Mouse (Mus musculus): ENCODE data around the gene Hcn2. TPM values are rescaled to one million over a fixed set of nuclear protein-coding genes. Genes with fewer than 3 reads are reported as not detected.

Hcn2 gene
- polyA plus RNA-seq, 2 experiments = 0.09 TPM; not detected in 1

DNA sequence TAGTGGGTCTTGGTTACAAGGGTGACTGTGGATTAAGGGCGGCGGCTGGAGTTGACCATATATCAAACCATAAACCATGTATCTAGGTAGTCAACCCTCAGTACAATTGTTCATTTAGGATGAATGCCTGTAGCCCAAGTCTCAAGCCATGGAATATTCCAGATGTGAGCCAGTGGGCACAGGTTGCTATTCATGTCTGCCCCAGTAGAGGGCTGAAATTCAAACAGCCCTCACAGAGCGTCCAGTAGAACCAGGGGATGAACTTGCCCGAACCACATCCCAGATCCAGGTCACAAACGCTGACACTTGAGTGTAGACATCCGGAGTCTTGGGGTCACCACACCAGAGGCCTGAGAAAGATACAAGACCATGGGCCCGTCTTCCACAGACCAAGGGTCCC lies 66.6 kb downstream of the Hcn2 start:
- H3K4me1 ChIP-seq (replicated peaks; ENCODE audit: control insufficient read depth in 2 of 2, insufficient read depth in 2 of 2, low read length in 1 of 2) = peaks cover 7 to 11% of the 10 kb centered on the region in 2 experiments
- no peak overlapping the region for H3K27ac ChIP-seq
- no peak for ATAC-seq (ENCODE audit: insufficient read depth)
- no peak overlapping the region for H3K4me2 ChIP-seq (ENCODE audit: low read depth)
- TF ChIP-seq CTCF (IDR thresholded peaks at IDR 0.05; ENCODE audit: low read depth) = peak; percentile 40
- TF ChIP-seq EP300 (IDR thresholded peaks at IDR 0.05; ENCODE audit: low read depth) = no peak
- H3K27me3 ChIP-seq (ENCODE audit: control insufficient read depth, insufficient read depth, low read length) = peaks cover 23% of the 10 kb centered on the region
- no peaks in the 10 kb centered on the region for H3K36me3 ChIP-seq (replicated peaks; ENCODE audit: control insufficient read depth, insufficient read depth, low read depth)
- H3K4me3 ChIP-seq (ENCODE audit: insufficient read depth in 1 of 2, low read depth in 2 of 2, low read length in 2 of 2) = no peak overlapping the region
- no peak overlapping the region for H3K9ac ChIP-seq (replicated peaks)
- no peaks in the 10 kb centered on the region for H3K9me3 ChIP-seq (ENCODE audit: control insufficient read depth, low read length)
- DNase-seq (ENCODE audit: low read depth in 3 of 3, low spot score in 3 of 3) = no peak
- 57% methylated on average over 7 of the region's 7 CpGs for WGBS (ENCODE audit: insufficient replicate concordance)

DNA sequence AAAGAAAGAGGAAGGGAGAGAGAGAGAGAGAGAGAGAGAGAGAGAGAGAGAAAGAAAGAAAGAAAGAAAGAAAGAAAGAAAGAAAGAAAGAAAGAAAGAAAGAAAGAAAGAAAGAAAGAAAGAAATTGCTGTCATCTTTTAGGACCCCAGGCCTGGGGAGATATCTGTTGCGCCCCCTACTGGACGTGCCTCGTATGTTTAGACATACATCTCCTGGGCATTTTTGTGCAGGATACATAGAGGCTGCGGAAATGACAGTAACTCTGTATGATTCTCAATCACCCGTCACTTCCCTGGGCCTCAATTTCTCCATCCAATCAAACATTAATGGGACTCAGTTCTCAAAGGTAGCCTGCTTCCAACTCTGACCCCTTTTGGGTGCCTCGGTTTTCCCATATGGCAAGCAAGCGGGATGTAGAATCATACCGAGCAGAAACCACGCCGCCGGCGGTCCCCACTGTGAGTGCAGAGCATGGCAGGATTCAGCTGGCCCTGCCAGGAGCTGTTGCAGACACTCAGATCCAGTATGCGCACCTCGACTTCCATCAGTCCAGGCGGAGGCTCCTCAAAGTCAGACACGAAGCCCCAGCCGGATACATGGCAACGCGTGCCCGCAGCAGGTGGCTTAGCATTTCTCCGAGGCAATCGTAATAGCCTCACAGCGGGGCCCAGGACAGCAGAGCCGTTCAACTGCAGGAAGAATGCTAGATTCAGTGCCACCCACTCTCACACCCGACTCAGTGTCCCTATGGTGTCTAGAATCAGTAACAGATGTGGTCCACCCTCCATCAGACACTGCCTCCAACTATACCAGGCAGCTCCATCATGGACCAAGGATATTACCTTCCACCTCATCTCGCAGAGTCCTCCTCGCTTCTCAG lies 67.7 kb downstream of the Hcn2 start:
- peak in 1 of 3 experiments; percentile 44 for DNase-seq (ENCODE audit: low read depth in 3 of 3, low spot score in 3 of 3)
- WGBS (ENCODE audit: insufficient replicate concordance) = 44% methylated on average over 27 of the region's 27 CpGs
- no peaks in the 10 kb centered on the region for H3K36me3 ChIP-seq (replicated peaks; ENCODE audit: control insufficient read depth, insufficient read depth, low read depth)
- peaks cover 12% of the 10 kb centered on the region for H3K27me3 ChIP-seq (ENCODE audit: control insufficient read depth, insufficient read depth, low read length)
- ATAC-seq (ENCODE audit: insufficient read depth) = no peak
- H3K9ac ChIP-seq (replicated peaks) = no peak overlapping the region
- H3K4me1 ChIP-seq (replicated peaks; ENCODE audit: control insufficient read depth in 2 of 2, insufficient read depth in 2 of 2, low read length in 1 of 2) = peaks cover 7 to 11% of the 10 kb centered on the region in 2 experiments
- TF ChIP-seq EP300 (IDR thresholded peaks at IDR 0.05; ENCODE audit: low read depth) (no peak), CTCF (IDR thresholded peaks at IDR 0.05; ENCODE audit: low read depth) (peak; percentile 67)
- no peak overlapping the region for H3K4me3 ChIP-seq (ENCODE audit: insufficient read depth in 1 of 2, low read depth in 2 of 2, low read length in 2 of 2)
- no peak overlapping the region for H3K27ac ChIP-seq
- no peaks in the 10 kb centered on the region for H3K9me3 ChIP-seq (ENCODE audit: control insufficient read depth, low read length)
- H3K4me2 ChIP-seq (ENCODE audit: low read depth) = no peak overlapping the region

Other genes starting within 250 kb of the Hcn2 start
- gene Vmn2r83, start 247.9 kb upstream of the Hcn2 start, polyA plus RNA-seq (2012; rRNA removed) = not detected in 2 replicates
- gene Vmn2r83, start 247.9 kb upstream of the Hcn2 start, polyA plus RNA-seq (2014; fragmentation: Nextera tagmentation; extraction: Ambion mirVana) = not detected in 2 replicates
- gene Plpp2, start 182.8 kb upstream of the Hcn2 start, polyA plus RNA-seq (2012; rRNA removed) = 10.0 and 11.3 TPM in 2 replicates
- 19.0 and 20.7 TPM in 2 replicates for gene Plpp2, start 182.8 kb upstream of the Hcn2 start, polyA plus RNA-seq (2014; fragmentation: Nextera tagmentation; extraction: Ambion mirVana)
- 16.4 and 19.6 TPM in 2 replicates for gene Mier2, start 161.4 kb upstream of the Hcn2 start, polyA plus RNA-seq (2012; rRNA removed)
- 5.2 and 7.6 TPM in 2 replicates for gene Mier2, start 161.4 kb upstream of the Hcn2 start, polyA plus RNA-seq (2014; fragmentation: Nextera tagmentation; extraction: Ambion mirVana)
- gene Theg, start 129.3 kb upstream of the Hcn2 start, polyA plus RNA-seq (2012; rRNA removed) = not detected in 2 replicates
- not detected in 2 replicates for gene Theg, start 129.3 kb upstream of the Hcn2 start, polyA plus RNA-seq (2014; fragmentation: Nextera tagmentation; extraction: Ambion mirVana)
- gene C2cd4c, start 102.6 kb upstream of the Hcn2 start, polyA plus RNA-seq (2012; rRNA removed) = 0.01 and 0.03 TPM in 2 replicates
- gene C2cd4c, start 102.6 kb upstream of the Hcn2 start, polyA plus RNA-seq (2014; fragmentation: Nextera tagmentation; extraction: Ambion mirVana) = not detected in 2 replicates
- gene Shc2, start 78.7 kb upstream of the Hcn2 start, polyA plus RNA-seq (2012; rRNA removed) = 0.17 TPM in 2 replicates
- 0.05 TPM in 1 of 2 replicates, not detected in the other for gene Shc2, start 78.7 kb upstream of the Hcn2 start, polyA plus RNA-seq (2014; fragmentation: Nextera tagmentation; extraction: Ambion mirVana)
- not detected in 2 replicates for gene Odf3l2, start 70.9 kb upstream of the Hcn2 start, polyA plus RNA-seq (2012; rRNA removed)
- gene Odf3l2, start 70.9 kb upstream of the Hcn2 start, polyA plus RNA-seq (2014; fragmentation: Nextera tagmentation; extraction: Ambion mirVana) = not detected in 2 replicates
- gene Madcam1, start 52.1 kb upstream of the Hcn2 start, polyA plus RNA-seq (2012; rRNA removed) = 0.05 and 0.10 TPM in 2 replicates
- 0.20 and 0.45 TPM in 2 replicates for gene Madcam1, start 52.1 kb upstream of the Hcn2 start, polyA plus RNA-seq (2014; fragmentation: Nextera tagmentation; extraction: Ambion mirVana)
- gene Tpgs1, start 47.3 kb upstream of the Hcn2 start, polyA plus RNA-seq (2012; rRNA removed) = 14.3 and 18.7 TPM in 2 replicates
- 24.5 and 25.7 TPM in 2 replicates for gene Tpgs1, start 47.3 kb upstream of the Hcn2 start, polyA plus RNA-seq (2014; fragmentation: Nextera tagmentation; extraction: Ambion mirVana)
- 106 and 127 TPM in 2 replicates for gene Cdc34, start 34.4 kb upstream of the Hcn2 start, polyA plus RNA-seq (2012; rRNA removed)
- 115 and 124 TPM in 2 replicates for gene Cdc34, start 34.4 kb upstream of the Hcn2 start, polyA plus RNA-seq (2014; fragmentation: Nextera tagmentation; extraction: Ambion mirVana)
- gene Gzmm, start 27.6 kb upstream of the Hcn2 start, polyA plus RNA-seq (2012; rRNA removed) = 0.13 TPM in 2 replicates
- not detected in 2 replicates for gene Gzmm, start 27.6 kb upstream of the Hcn2 start, polyA plus RNA-seq (2014; fragmentation: Nextera tagmentation; extraction: Ambion mirVana)
- 469 and 579 TPM in 2 replicates for gene Bsg, start 12.1 kb upstream of the Hcn2 start, polyA plus RNA-seq (2012; rRNA removed)
- 809 and 828 TPM in 2 replicates for gene Bsg, start 12.1 kb upstream of the Hcn2 start, polyA plus RNA-seq (2014; fragmentation: Nextera tagmentation; extraction: Ambion mirVana)
- gene Polrmt, start 29.9 kb downstream of the Hcn2 start, polyA plus RNA-seq (2012; rRNA removed) = 17.4 and 17.9 TPM in 2 replicates
- gene Polrmt, start 29.9 kb downstream of the Hcn2 start, polyA plus RNA-seq (2014; fragmentation: Nextera tagmentation; extraction: Ambion mirVana) = 10.1 and 13.3 TPM in 2 replicates
- not detected in 2 replicates for gene Fgf22, start 38.4 kb downstream of the Hcn2 start, polyA plus RNA-seq (2012; rRNA removed)
- not detected in 2 replicates for gene Fgf22, start 38.4 kb downstream of the Hcn2 start, polyA plus RNA-seq (2014; fragmentation: Nextera tagmentation; extraction: Ambion mirVana)
- gene Rnf126, start 50.3 kb downstream of the Hcn2 start, polyA plus RNA-seq (2012; rRNA removed) = 46.4 and 51.3 TPM in 2 replicates
- gene Rnf126, start 50.3 kb downstream of the Hcn2 start, polyA plus RNA-seq (2014; fragmentation: Nextera tagmentation; extraction: Ambion mirVana) = 27.7 and 33.7 TPM in 2 replicates
- 0.54 and 0.56 TPM in 2 replicates for gene Fstl3, start 60.6 kb downstream of the Hcn2 start, polyA plus RNA-seq (2012; rRNA removed)
- gene Fstl3, start 60.6 kb downstream of the Hcn2 start, polyA plus RNA-seq (2014; fragmentation: Nextera tagmentation; extraction: Ambion mirVana) = 0.18 and 0.23 TPM in 2 replicates
- 1.6 TPM in 2 replicates for gene Prss57, start 74.3 kb downstream of the Hcn2 start, polyA plus RNA-seq (2012; rRNA removed)
- gene Prss57, start 74.3 kb downstream of the Hcn2 start, polyA plus RNA-seq (2014; fragmentation: Nextera tagmentation; extraction: Ambion mirVana) = 3.2 and 4.9 TPM in 2 replicates
- gene Palm, start 76.9 kb downstream of the Hcn2 start, polyA plus RNA-seq (2012; rRNA removed) = 3.4 and 3.5 TPM in 2 replicates
- 4.0 and 4.1 TPM in 2 replicates for gene Palm, start 76.9 kb downstream of the Hcn2 start, polyA plus RNA-seq (2014; fragmentation: Nextera tagmentation; extraction: Ambion mirVana)
- gene Misp, start 104.4 kb downstream of the Hcn2 start, polyA plus RNA-seq (2012; rRNA removed) = 0.13 and 0.18 TPM in 2 replicates
- gene Misp, start 104.4 kb downstream of the Hcn2 start, polyA plus RNA-seq (2014; fragmentation: Nextera tagmentation; extraction: Ambion mirVana) = 0.41 TPM in 1 of 2 replicates, not detected in the other
- 118 and 126 TPM in 2 replicates for gene Ptbp1, start 137.8 kb downstream of the Hcn2 start, polyA plus RNA-seq (2012; rRNA removed)
- gene Ptbp1, start 137.8 kb downstream of the Hcn2 start, polyA plus RNA-seq (2014; fragmentation: Nextera tagmentation; extraction: Ambion mirVana) = 84.5 and 99.8 TPM in 2 replicates
- 133 and 152 TPM in 2 replicates for gene Prtn3, start 157.8 kb downstream of the Hcn2 start, polyA plus RNA-seq (2012; rRNA removed)
- 86.8 and 132 TPM in 2 replicates for gene Prtn3, start 157.8 kb downstream of the Hcn2 start, polyA plus RNA-seq (2014; fragmentation: Nextera tagmentation; extraction: Ambion mirVana)
- 6.7 and 7.0 TPM in 2 replicates for gene Plppr3, start 158.0 kb downstream of the Hcn2 start, polyA plus RNA-seq (2012; rRNA removed)
- 2.8 and 3.0 TPM in 2 replicates for gene Plppr3, start 158.0 kb downstream of the Hcn2 start, polyA plus RNA-seq (2014; fragmentation: Nextera tagmentation; extraction: Ambion mirVana)
- gene Elane, start 169.6 kb downstream of the Hcn2 start, polyA plus RNA-seq (2012; rRNA removed) = 52.2 and 61.9 TPM in 2 replicates
- gene Elane, start 169.6 kb downstream of the Hcn2 start, polyA plus RNA-seq (2014; fragmentation: Nextera tagmentation; extraction: Ambion mirVana) = 116 and 151 TPM in 2 replicates
- 0.14 and 0.29 TPM in 2 replicates for gene Cfd, start 174.2 kb downstream of the Hcn2 start, polyA plus RNA-seq (2012; rRNA removed)
- gene Cfd, start 174.2 kb downstream of the Hcn2 start, polyA plus RNA-seq (2014; fragmentation: Nextera tagmentation; extraction: Ambion mirVana) = not detected in 2 replicates
- 13.3 and 14.3 TPM in 2 replicates for gene Med16, start 192.3 kb downstream of the Hcn2 start, polyA plus RNA-seq (2012; rRNA removed)
- gene Med16, start 192.3 kb downstream of the Hcn2 start, polyA plus RNA-seq (2014; fragmentation: Nextera tagmentation; extraction: Ambion mirVana) = 10.0 and 12.0 TPM in 2 replicates
- not detected in 2 replicates for gene Gm26602, start 194.2 kb downstream of the Hcn2 start, polyA plus RNA-seq (2012; rRNA removed)
- gene Gm26602, start 194.2 kb downstream of the Hcn2 start, polyA plus RNA-seq (2014; fragmentation: Nextera tagmentation; extraction: Ambion mirVana) = not detected in 2 replicates
- 0.17 and 0.30 TPM in 2 replicates for gene Kiss1r, start 200.3 kb downstream of the Hcn2 start, polyA plus RNA-seq (2012; rRNA removed)
- gene Kiss1r, start 200.3 kb downstream of the Hcn2 start, polyA plus RNA-seq (2014; fragmentation: Nextera tagmentation; extraction: Ambion mirVana) = 0.11 TPM in 1 of 2 replicates, not detected in the other
- 34.7 and 41.4 TPM in 2 replicates for gene R3hdm4, start 204.6 kb downstream of the Hcn2 start, polyA plus RNA-seq (2012; rRNA removed)
- 38.5 and 46.0 TPM in 2 replicates for gene R3hdm4, start 204.6 kb downstream of the Hcn2 start, polyA plus RNA-seq (2014; fragmentation: Nextera tagmentation; extraction: Ambion mirVana)
- 5.5 and 6.4 TPM in 2 replicates for gene Arid3a, start 210.4 kb downstream of the Hcn2 start, polyA plus RNA-seq (2012; rRNA removed)
- 3.4 and 3.9 TPM in 2 replicates for gene Arid3a, start 210.4 kb downstream of the Hcn2 start, polyA plus RNA-seq (2014; fragmentation: Nextera tagmentation; extraction: Ambion mirVana)
- gene Wdr18, start 243.5 kb downstream of the Hcn2 start, polyA plus RNA-seq (2012; rRNA removed) = 22.3 and 24.7 TPM in 2 replicates
- 58.4 TPM in 2 replicates for gene Wdr18, start 243.5 kb downstream of the Hcn2 start, polyA plus RNA-seq (2014; fragmentation: Nextera tagmentation; extraction: Ambion mirVana)